Mouse (Mus musculus) layer of hippocampus, adult 2 months (tissue): ENCODE data around the gene Actrt2. TPM values are rescaled to one million over a fixed set of nuclear protein-coding genes. Genes with fewer than 3 reads are reported as not detected.

Experiments
- DNase-seq, 2 experiments: peaks; one replicate each; pipeline ENCODE4 v3.0.0; 2022; ENCODE audit warnings: low spot score in 2 of 2
- H3K27ac ChIP-seq: fragments of 200-600 bp; 2 replicates; pipeline ENCODE4 v1.8.1; 2022
- H3K4me3 ChIP-seq: fragments of 200-600 bp; 2 replicates; pipeline ENCODE4 v1.8.1; 2022; ENCODE audit warnings: mild to moderate bottlenecking
- CTCF ChIP-seq: fragments of 200-600 bp; conservative IDR thresholded peaks from 2 replicates; pipeline ENCODE4 v1.8.1; 2022; ENCODE audit warnings: antibody characterized with exemption, mild to moderate bottlenecking, moderate library complexity
- total RNA-seq, 2 experiments: library from RNA; stranded (reverse); gene quantifications; 2 replicates each; pipeline ENCODE4 v1.2.3; 2021

The Actrt2 gene
- total RNA-seq, 2 experiments from 2014 or later = not detected

- no peak for TF ChIP-seq CTCF
- Histone ChIP-seq H3K4me3 (peak overlapping the region; percentile 54), H3K27ac (peak overlapping the region; percentile 86)
- DNase-seq = no peak
These were observed 34.6 kb downstream of the Actrt2 start for GRCm38 (mm10) chr4:154632800-154633764.

GRCm38 (mm10) chr4:154630763-154631162, 36.9 kb downstream of the Actrt2 start:
- TF ChIP-seq CTCF = no peak
- DNase-seq = no peak
- Histone ChIP-seq H3K4me3 (no peak overlapping the region), H3K27ac (0 out of 2 replicates have a peak overlapping the region, but pooled peaks have one; percentile 23)

- no peak for DNase-seq
- no peak for TF ChIP-seq CTCF
- Histone ChIP-seq H3K4me3 (no peak overlapping the region), H3K27ac (0 out of 2 replicates have a peak overlapping the region, but pooled peaks have one; percentile 14)
These were observed 40.1 kb downstream of the Actrt2 start for GRCm38 (mm10) chr4:154627419-154628142.

GRCm38 (mm10) chr4:154626282-154626681, 41.4 kb downstream of the Actrt2 start:
- no peak for DNase-seq
- H3K27ac ChIP-seq = peak overlapping the region; percentile 23; the same call in 1 of the 2 replicates
- no peak for TF ChIP-seq CTCF
- H3K4me3 ChIP-seq = no peak overlapping the region

DNA sequence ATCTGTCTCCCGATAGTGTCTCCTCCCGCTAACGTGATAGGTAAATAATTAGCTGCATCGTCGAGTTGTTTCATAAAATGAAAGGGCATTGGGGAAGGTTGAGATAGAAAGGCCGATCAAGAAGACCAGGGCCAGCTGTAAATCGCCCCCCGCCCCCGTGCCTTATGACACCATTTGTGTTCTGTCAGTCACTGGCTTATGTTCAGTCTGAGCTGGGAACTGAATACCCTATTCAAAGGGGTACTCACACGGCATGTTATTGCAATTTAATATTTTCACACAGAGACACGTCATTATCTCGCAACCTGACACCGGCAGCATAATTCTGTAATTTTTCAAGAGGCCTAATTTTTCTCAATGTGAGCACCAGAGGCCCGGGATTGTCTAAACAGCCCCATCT, 42.0 kb downstream of the Actrt2 start:
- Histone ChIP-seq H3K4me3 (no peak overlapping the region), H3K27ac (no peak overlapping the region)
- DNase-seq = no peak
- TF ChIP-seq CTCF = no peak

DNA sequence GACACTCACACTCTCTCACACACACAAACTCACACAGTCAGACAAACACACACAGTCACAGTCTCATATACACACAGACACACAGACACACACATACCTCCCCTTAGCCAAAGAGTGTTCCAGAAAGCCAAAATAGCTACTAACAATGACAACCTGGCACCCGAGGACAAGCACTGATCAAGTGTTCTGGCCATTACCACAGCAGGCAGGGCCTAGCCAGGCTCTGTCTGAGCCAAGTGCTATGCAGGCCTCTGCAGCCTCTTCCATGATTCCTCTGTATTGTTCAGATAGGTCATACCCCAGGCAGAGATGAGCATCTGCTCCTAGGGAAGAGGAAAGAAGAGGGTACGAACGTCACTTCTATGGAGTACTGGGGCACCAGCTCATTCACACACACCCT, 44.4 kb downstream of the Actrt2 start:
- Histone ChIP-seq H3K27ac (no peak overlapping the region), H3K4me3 (no peak overlapping the region)
- TF ChIP-seq CTCF = no peak
- no peak for DNase-seq

DNA sequence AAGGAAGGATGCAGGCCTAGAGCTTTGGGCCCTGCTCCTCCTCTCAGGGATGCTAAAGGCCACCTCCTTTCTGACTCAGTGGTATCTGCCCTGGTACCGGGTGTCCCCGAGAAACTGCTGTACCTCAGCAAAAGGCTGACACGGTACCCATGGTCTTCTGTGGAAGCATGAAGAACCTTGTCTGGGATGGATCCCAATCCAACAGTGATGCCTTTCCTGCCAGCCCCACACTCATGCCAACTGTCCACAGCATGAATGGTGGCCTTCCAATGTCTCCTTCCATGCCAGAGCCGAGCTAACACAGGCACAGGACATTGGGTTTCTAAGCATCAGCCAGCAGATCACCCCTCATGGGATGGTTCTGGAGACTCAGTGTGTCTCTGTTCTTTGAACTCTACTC, 45.1 kb downstream of the Actrt2 start:
- Histone ChIP-seq H3K27ac (no peak overlapping the region), H3K4me3 (no peak overlapping the region)
- no peak for TF ChIP-seq CTCF
- DNase-seq = no peak

Other genes starting within 250 kb of the Actrt2 start
- gene Prdm16, start 31.0 kb downstream of the Actrt2 start, total RNA-seq = 10 to 100 TPM; 10.8 to 11.5 TPM
- 1 to 10 TPM; 4.0 to 4.1 TPM for gene Ttc34, start 169.6 kb upstream of the Actrt2 start, total RNA-seq
- gene Mmel1, start 201.7 kb upstream of the Actrt2 start, total RNA-seq = under 1 TPM; 0.29 to 0.44 TPM
- 10 to 100 TPM; 48.1 to 48.9 TPM for gene Fam213b, start 231.3 kb upstream of the Actrt2 start, total RNA-seq